Comparison of ENCODE assay signal across 27 mouse cellular contexts in genomic region chr7:122226020-122226742, GRCm38 (mm10). TPM values are rescaled to one million over a fixed set of nuclear protein-coding genes. Genes with fewer than 3 reads are reported as not detected.
"Had no signal": no experiment of that assay in that cellular context is flagged by ENCODE, and none has a peak within 500 bp of the region (broad histone marks: within the 10 kb centered on the region; RNA-seq: fewer than 3 reads in every experiment).

No protein-coding gene starts in this region.

- H3K9me3 ChIP-seq: kidney, embryonic 15.5 days; liver, embryonic 13.5 days; midbrain, embryonic 10.5 days; midbrain, embryonic 13.5 days; neural tube, embryonic 13.5 days had no signal

- H3K4me2 ChIP-seq: kidney, embryonic 15.5 days; liver, embryonic 13.5 days; midbrain, embryonic 13.5 days; neural tube, embryonic 13.5 days had no signal

- H3K27me3 ChIP-seq: kidney, embryonic 15.5 days; liver, embryonic 13.5 days; midbrain, embryonic 13.5 days; neural tube, embryonic 13.5 days had no signal

- H3K4me1 ChIP-seq: kidney, embryonic 15.5 days; midbrain, embryonic 10.5 days; midbrain, embryonic 13.5 days; neural tube, embryonic 13.5 days had no signal

- H3K9ac ChIP-seq: kidney, embryonic 15.5 days; liver, embryonic 13.5 days; midbrain, embryonic 13.5 days; neural tube, embryonic 13.5 days had no signal

- H3K4me3 ChIP-seq: kidney, embryonic 15.5 days; left cerebral cortex, adult 2 months; liver, embryonic 13.5 days; midbrain, embryonic 10.5 days; midbrain, embryonic 13.5 days; myocyte; neural tube, embryonic 13.5 days had no signal

- DNase-seq: kidney, adult 11 months; kidney, adult 8-10 months; kidney, postnatal 10 days; kidney, postnatal 36 days; layer of hippocampus, postnatal 36 days; liver, embryonic 13.5 days; lung, adult 2 months; lung, postnatal 14 days; lung, postnatal 4 days; retina, postnatal 1 day; right cerebral cortex, postnatal 25 days; thymus, postnatal 36 days had no signal

- H3K27ac ChIP-seq: kidney, embryonic 15.5 days; left cerebral cortex, adult 2 months; liver, embryonic 13.5 days; midbrain, embryonic 10.5 days; midbrain, embryonic 13.5 days; neural tube, embryonic 13.5 days had no signal

- ATAC-seq: midbrain, embryonic 13.5 days; midbrain, embryonic 16.5 days had no signal

- H3K36me3 ChIP-seq: kidney, embryonic 15.5 days; liver, embryonic 13.5 days; midbrain, embryonic 10.5 days; midbrain, embryonic 13.5 days; neural tube, embryonic 13.5 days had no signal

RNA-seq across cellular contexts. Expression of gene Chp2, which starts 6.9 kb away (rescaled TPM):
- total RNA-seq: monocyte, adult 5-6 weeks; neutrophil, adult 5-6 weeks had no signal
- polyA plus RNA-seq: limb, embryonic 11.5 days; midbrain, embryonic 10.5 days; myocyte had no signal

RNA-seq across cellular contexts. Expression of gene Ern2, which starts 40.2 kb away (rescaled TPM):
- total RNA-seq: liver, adult 2 months; megakaryocyte, adult 5-6 weeks; monocyte, adult 5-6 weeks; neutrophil, adult 5-6 weeks had no signal
- polyA plus RNA-seq: kidney, embryonic 15.5 days; limb, embryonic 11.5 days; limb, embryonic 14.5 days; liver, embryonic 13.5 days; liver, embryonic 16.5 days; midbrain, embryonic 10.5 days; myocyte; spleen, adult 2 months had no signal
